Mouse (Mus musculus) adrenal gland, postnatal 14 days (tissue): ENCODE data around the gene Chd1. TPM values are rescaled to one million over a fixed set of nuclear protein-coding genes. Genes with fewer than 3 reads are reported as not detected.

ENCODE experiments used
- DNase-seq: peaks from one replicate; pipeline ENCODE4 v3.0.0; 2021; ENCODE audit warnings: mixed read lengths
- total RNA-seq: library from RNA; stranded (reverse); gene quantifications from 2 replicates; pipeline ENCODE4 v1.2.3, GENCODE M21; 2021

Chd1 gene
- total RNA-seq, 1 experiment from 2014 or later = 47.2 TPM

GRCm38 (mm10) chr17:15812136-15812778, 107.5 kb downstream of the Chd1 start:
- DNase-seq = no peak

DNA sequence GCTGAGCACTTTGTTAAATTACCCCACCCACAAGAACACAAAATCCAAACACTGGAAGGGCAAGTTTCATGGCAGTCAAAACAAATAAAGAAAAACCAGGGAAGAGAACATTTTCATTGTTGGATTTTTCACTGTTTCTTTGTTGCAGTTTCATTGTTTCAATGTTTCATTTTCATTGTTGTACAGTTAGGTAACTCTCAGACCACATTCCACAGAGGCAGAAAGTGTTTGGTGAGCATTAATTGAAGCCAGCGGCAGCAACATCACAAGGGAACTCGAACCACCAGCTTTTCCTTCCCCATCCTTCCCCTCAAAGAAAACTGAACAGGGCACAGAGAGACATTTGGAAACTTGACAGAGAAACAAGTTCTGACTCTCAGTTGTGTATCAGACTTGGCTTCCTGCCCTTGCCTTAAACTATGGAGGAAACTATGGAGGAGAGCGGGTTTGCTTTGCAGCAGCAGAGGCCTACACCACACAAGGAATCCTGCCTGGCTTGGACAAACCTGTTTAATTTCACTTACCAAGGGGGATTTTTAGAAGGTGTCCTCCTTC, 109.0 kb downstream of the Chd1 start:
- no peak for DNase-seq

DNA sequence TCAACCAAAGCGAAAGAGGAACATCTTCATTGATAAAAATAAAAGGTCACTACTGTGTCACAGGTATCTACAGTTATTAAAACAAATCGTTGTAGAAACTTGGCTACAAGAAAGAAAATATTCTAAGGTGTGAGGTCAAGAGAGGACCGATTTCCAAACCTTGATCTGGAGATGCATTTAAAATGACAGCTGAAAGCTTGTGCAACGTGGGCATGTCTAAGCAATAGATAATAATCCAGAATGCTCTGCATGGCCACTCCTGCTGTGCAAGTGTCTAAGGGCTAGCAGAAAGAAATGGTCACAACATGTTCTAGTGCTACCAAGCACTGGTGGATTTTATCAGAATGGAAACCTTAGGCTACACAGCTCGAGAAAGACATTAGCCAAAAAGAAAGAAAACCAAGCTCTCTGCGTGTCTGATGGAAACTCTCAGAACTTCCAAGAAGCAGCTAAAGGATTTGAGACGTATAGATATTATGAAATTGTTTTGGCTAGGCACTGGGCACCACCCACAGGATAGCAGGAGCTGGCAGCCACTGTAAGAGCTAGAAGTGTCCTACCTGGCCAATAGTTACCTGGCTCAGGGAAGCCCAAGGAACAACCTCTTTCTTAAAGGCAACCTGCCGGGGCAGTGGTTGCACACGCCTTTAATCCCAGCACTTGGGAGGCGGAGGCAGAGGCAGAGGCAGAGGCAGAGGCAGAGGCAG, 110.7 kb downstream of the Chd1 start:
- DNase-seq = no peak

DNA sequence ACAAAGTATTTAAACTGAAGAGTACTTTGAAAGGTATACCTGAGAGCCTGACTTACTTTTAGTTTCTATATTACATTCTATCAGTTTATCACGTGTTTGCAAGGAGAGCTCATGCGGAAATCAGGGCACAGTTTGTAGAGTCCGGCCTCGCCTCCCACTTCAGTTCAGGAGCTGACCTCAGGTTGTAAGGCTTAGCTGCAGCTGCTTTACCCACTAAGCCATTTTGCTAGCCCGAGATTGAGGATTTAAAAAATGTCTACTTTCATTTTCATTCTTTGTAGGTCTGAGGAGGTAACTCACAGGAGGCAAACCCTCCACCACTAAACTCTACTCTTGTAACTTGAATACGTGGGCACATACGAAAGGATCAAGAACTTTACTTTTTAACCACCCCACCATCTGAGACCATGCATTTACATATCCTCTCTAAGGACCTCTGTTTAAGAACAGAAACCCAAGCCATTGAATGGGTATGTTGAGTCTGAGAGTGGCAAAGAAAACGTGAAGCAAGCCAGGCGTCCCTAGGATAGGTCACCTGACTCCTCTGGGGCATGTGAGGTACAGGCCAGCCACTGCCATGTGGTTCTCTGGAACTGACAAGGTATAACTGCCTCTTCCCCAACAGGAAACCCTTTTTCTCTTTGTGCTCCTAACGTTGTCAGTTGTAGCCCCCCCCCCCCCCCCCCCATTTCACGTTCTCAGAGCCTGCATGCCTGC, 111.8 kb downstream of the Chd1 start:
- DNase-seq = no peak

DNA sequence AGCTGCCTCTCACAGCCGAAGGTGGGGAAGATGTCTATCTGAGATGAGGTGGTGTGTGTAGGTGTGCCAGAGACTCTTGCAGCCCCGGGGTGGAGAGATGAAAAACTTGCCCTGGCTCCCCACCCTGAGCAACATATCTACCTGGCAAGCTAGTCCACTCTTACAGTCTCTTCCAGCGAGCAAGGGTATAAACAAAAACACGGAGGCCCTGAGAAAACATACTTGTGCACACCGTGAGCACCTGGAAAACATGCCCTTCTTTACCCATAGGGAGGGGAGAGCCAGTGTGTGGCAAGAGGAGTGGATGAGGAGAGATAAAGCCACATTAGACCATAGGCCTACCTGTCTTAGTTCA, 112.3 kb downstream of the Chd1 start:
- no peak for DNase-seq

DNA sequence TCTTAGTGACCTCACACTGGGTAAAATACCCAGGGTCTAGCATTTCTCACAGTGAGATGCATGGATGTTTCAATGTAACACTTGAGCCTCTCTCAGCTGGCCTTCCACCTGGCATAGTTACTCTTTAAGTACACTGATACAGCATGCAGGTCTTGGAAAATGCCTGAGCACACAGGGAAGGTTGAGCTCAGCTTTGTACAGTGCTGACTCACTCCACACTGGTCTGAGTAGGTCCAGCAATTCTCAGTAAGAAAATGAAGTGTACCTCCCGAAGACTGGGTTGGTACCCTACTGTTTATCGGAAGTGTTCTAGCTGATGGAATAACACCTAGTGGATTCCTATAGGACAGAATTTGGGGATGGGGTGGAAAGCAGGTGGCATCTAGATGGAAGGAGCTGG, 112.9 kb downstream of the Chd1 start:
- no peak for DNase-seq

DNA sequence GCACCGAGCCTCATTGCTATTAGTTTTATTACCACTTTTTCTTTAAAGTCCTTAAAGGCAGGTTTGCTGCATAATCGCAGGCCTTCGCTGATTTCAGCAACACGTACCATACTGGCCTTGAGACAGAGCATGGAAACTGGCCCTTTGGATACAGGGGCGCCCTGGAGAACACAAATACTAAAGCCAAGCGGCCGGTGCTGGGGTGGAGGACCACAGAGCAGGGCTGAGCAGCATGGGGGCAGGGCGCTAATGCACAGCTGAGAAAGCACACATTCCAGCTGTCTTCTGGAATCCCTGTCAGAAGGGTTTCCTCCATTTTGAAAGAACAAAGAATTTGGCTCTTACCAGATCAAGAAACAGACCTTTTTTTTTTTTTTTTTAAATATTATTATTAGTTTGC, 113.6 kb downstream of the Chd1 start:
- no peak for DNase-seq

DNA sequence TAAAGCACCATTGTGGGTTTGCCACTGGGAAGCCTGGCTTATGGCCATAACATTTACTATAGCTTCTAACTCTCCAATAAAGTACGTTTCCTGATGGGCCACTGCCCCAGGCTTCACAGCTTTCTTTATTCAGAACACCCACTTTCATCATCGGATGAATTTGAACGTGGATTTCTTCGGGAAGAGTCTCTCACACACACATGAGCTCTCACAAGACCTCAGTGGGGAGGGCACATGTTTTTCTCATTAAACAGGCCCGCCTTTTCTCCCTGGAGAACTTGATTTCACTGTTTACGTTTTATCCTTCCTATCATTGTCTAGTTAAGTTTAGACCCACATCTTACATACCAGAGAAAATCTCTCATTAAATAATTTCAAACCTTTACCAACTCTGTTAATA, 115.4 kb downstream of the Chd1 start:
- no peak for DNase-seq

- no peak for DNase-seq
Measured at GRCm38 (mm10) chr17:15820761-15821160, 116.0 kb downstream of the Chd1 start.

DNA sequence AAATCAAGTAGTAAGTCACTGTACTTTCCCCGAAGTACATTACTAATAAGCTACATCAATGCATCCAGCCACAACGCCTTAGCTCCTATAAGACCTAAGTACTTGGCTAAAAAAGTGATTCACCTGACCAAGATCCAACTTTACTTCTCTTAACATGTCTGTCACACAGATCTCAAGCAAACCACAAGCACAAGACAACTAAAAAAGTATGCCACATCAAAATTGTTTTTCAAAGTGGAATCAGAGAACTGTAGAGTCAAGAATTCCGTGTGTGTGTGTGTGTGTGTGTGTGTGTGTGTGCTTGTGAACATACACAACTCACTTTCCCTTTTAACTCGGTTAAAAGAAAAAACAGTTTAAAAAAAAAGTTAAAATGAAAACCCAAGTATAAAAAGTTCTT, 116.9 kb downstream of the Chd1 start:
- no peak for DNase-seq

Other genes starting within 250 kb of the Chd1 start
- 159 and 160 TPM in 2 replicates for gene Psmb1, start 205.2 kb upstream of the Chd1 start, total RNA-seq
- gene Tbp, start 205.1 kb upstream of the Chd1 start, total RNA-seq = 25.9 and 33.1 TPM in 2 replicates
- 30.8 and 36.2 TPM in 2 replicates for gene Pdcd2, start 177.7 kb upstream of the Chd1 start, total RNA-seq
- gene Prdm9, start 140.6 kb upstream of the Chd1 start, total RNA-seq = 9.1 and 9.2 TPM in 2 replicates
- 16.3 and 19.2 TPM in 2 replicates for gene Rgmb, start 126.1 kb downstream of the Chd1 start, total RNA-seq